In genomic region chr4:119052537-119052936, GRCm38 (mm10) we compare ENCODE assay signal across 23 mouse cellular contexts. TPM values are rescaled to one million over a fixed set of nuclear protein-coding genes. Genes with fewer than 3 reads are reported as not detected.
DNase-seq lines count a peak whose midpoint lies in the region; ATAC-seq and TF ChIP-seq lines count a peak whose summit lies in the region.
"Had no signal": no experiment of that assay in that cellular context is flagged by ENCODE, and none has a peak within 500 bp of the region (broad histone marks: within the 10 kb centered on the region; RNA-seq: fewer than 3 reads in every experiment).

No protein-coding gene starts in this region.

- ATAC-seq in heart, embryonic 13.5 days (ENCODE audit: extremely low read depth, insufficient number of reproducible peaks, low FRiP score, low TSS enrichment), result no peak
- no peak for ATAC-seq in liver, embryonic 14.5 days (ENCODE audit: insufficient read depth)
- no peak for ATAC-seq in stomach, postnatal 0 days (ENCODE audit: low FRiP score, low TSS enrichment)
- ATAC-seq: activated CD4-positive, CD25-positive, alpha-beta regulatory T cell, adult 4 months; forebrain, embryonic 16.5 days had no signal

- no peak for TF ChIP-seq CTCF in liver, embryonic 14.5 days (IDR thresholded peaks at IDR 0.05; ENCODE audit: low read depth)
- no peak for TF ChIP-seq CTCF in stomach, postnatal 0 days (IDR thresholded peaks at IDR 0.05; ENCODE audit: low read depth)

- H3K27ac ChIP-seq in heart, embryonic 13.5 days (replicated peaks), result peak overlapping the region; percentile 39; the same call in 1 of the 2 replicates
- H3K27ac ChIP-seq in liver, embryonic 14.5 days, result peak overlapping the region; percentile 100
- no peak overlapping the region for H3K27ac ChIP-seq in stomach, postnatal 0 days (replicated peaks)
- H3K27ac ChIP-seq: embryonic facial prominence, embryonic 15.5 days; forebrain, embryonic 10.5 days; hindbrain, embryonic 12.5 days; limb, embryonic 13.5 days had no signal

- no peak overlapping the region for H3K4me3 ChIP-seq in heart, embryonic 13.5 days
- H3K4me3 ChIP-seq in liver, embryonic 14.5 days (ENCODE audit: insufficient read depth in 1 of 2, low read depth in 2 of 2, low read length in 2 of 2), result no peak overlapping the region
- no peak overlapping the region for H3K4me3 ChIP-seq in stomach, postnatal 0 days (ENCODE audit: low read depth, low read length)
- H3K4me3 ChIP-seq: embryonic facial prominence, embryonic 15.5 days; forebrain, embryonic 10.5 days; hindbrain, embryonic 12.5 days; limb, embryonic 13.5 days had no signal

- H3K4me1 ChIP-seq in heart, embryonic 13.5 days, result peaks cover 52% of the 10 kb centered on the region
- H3K4me1 ChIP-seq in liver, embryonic 14.5 days (replicated peaks; ENCODE audit: control insufficient read depth in 2 of 2, insufficient read depth in 2 of 2, low read length in 1 of 2), result peaks cover 60 to 70% of the 10 kb centered on the region in 2 experiments
- 0 out of 2 replicates have a peak, but pooled peaks cover 2% of the 10 kb centered on the region for H3K4me1 ChIP-seq in stomach, postnatal 0 days (replicated peaks; ENCODE audit: control insufficient read depth, insufficient read depth)
- H3K4me1 ChIP-seq: embryonic facial prominence, embryonic 15.5 days; hindbrain, embryonic 12.5 days; limb, embryonic 13.5 days had no signal

- H3K9me3 ChIP-seq in heart, embryonic 13.5 days, result no peaks in the 10 kb centered on the region
- no peaks in the 10 kb centered on the region for H3K9me3 ChIP-seq in liver, embryonic 14.5 days (ENCODE audit: control insufficient read depth, low read length)
- H3K9me3 ChIP-seq in stomach, postnatal 0 days (ENCODE audit: control insufficient read depth, low read length), result no peaks in the 10 kb centered on the region
- H3K9me3 ChIP-seq: embryonic facial prominence, embryonic 15.5 days; forebrain, embryonic 10.5 days; G1E; hindbrain, embryonic 12.5 days; limb, embryonic 13.5 days had no signal

- H3K36me3 ChIP-seq in heart, embryonic 13.5 days, result no peaks in the 10 kb centered on the region
- H3K36me3 ChIP-seq in liver, embryonic 14.5 days (replicated peaks; ENCODE audit: control insufficient read depth, insufficient read depth, low read depth), result no peaks in the 10 kb centered on the region
- H3K36me3 ChIP-seq in splenic B cell, adult 2 months (ENCODE audit: control insufficient read depth, insufficient read depth, low read length, poor library complexity, severe bottlenecking), result no peaks in the 10 kb centered on the region
- H3K36me3 ChIP-seq in stomach, postnatal 0 days (ENCODE audit: control insufficient read depth, insufficient read depth, low read length), result no peaks in the 10 kb centered on the region
- H3K36me3 ChIP-seq: embryonic facial prominence, embryonic 15.5 days; forebrain, embryonic 10.5 days; G1E; hindbrain, embryonic 12.5 days; limb, embryonic 13.5 days had no signal

- intact Hi-C loops in heart, postnatal 36 days (cut with DNase I), result no loop called here

- H3K9ac ChIP-seq in heart, embryonic 13.5 days, result no peak overlapping the region
- H3K9ac ChIP-seq in liver, embryonic 14.5 days (replicated peaks), result peak overlapping the region; percentile 89
- H3K9ac ChIP-seq in stomach, postnatal 0 days (ENCODE audit: low read length), result no peak overlapping the region
- H3K9ac ChIP-seq: embryonic facial prominence, embryonic 15.5 days; hindbrain, embryonic 12.5 days; limb, embryonic 13.5 days; lung, embryonic 14.5 days had no signal

- no peak for TF ChIP-seq EP300 in liver, embryonic 14.5 days (IDR thresholded peaks at IDR 0.05; ENCODE audit: low read depth)
- TF ChIP-seq EP300 in stomach, postnatal 0 days (optimal IDR thresholded peaks at IDR 0.05), result no peak

- H3K4me2 ChIP-seq in heart, embryonic 13.5 days, result no peak overlapping the region
- H3K4me2 ChIP-seq in liver, embryonic 14.5 days (ENCODE audit: low read depth), result peak overlapping the region; percentile 82
- H3K4me2 ChIP-seq in stomach, postnatal 0 days (replicated peaks; ENCODE audit: low read depth), result no peak overlapping the region
- H3K4me2 ChIP-seq: embryonic facial prominence, embryonic 15.5 days; hindbrain, embryonic 12.5 days; limb, embryonic 13.5 days; lung, embryonic 14.5 days had no signal

- 63% methylated on average over 3 of the region's 3 CpGs for WGBS in heart, embryonic 13.5 days
- 20% methylated on average over 3 of the region's 3 CpGs for WGBS in liver, embryonic 14.5 days (ENCODE audit: insufficient replicate concordance)
- 66% methylated on average over 3 of the region's 3 CpGs for WGBS in stomach, postnatal 0 days

- no peaks in the 10 kb centered on the region for H3K27me3 ChIP-seq in heart, embryonic 13.5 days (replicated peaks)
- H3K27me3 ChIP-seq in liver, embryonic 14.5 days (ENCODE audit: control insufficient read depth, insufficient read depth, low read length), result no peaks in the 10 kb centered on the region
- H3K27me3 ChIP-seq in splenic B cell, adult 2 months (ENCODE audit: control insufficient read depth, insufficient read depth, low read length, poor library complexity, severe bottlenecking), result no peaks in the 10 kb centered on the region
- no peaks in the 10 kb centered on the region for H3K27me3 ChIP-seq in stomach, postnatal 0 days (ENCODE audit: control insufficient read depth, insufficient read depth, low read length)
- H3K27me3 ChIP-seq: embryonic facial prominence, embryonic 15.5 days; hindbrain, embryonic 12.5 days; limb, embryonic 13.5 days had no signal

- no peak for DNase-seq in heart, postnatal 36 days
- DNase-seq in MEL-GATA-1-ER (ENCODE audit: extremely low read depth, low read depth), result peak; percentile 53
- no peak for DNase-seq in liver, embryonic 14.5 days (ENCODE audit: low read depth in 3 of 3, low spot score in 3 of 3)
- DNase-seq in splenic B cell, adult 2 months (ENCODE audit: low read depth, low spot score), result peak; percentile 12
- DNase-seq in stomach, postnatal 0 days (ENCODE audit: low spot score), result no peak
- DNase-seq in layer of hippocampus, adult 9-11 months, result no peak
- DNase-seq: adrenal gland, postnatal 25 days; B cell, adult 2 months; cerebellum, adult 9-10 months; gastrocnemius, postnatal 25 days; heart, postnatal 10 days; kidney, adult 11 months; kidney, postnatal 4 days; lung, embryonic 14.5 days; right cerebral cortex, adult 18-20 months had no signal

RNA-seq across cellular contexts. Expression of gene Slc2a1, which starts 56.0 kb away (rescaled TPM):
- polyA plus RNA-seq in heart, embryonic 13.5 days (2015; fragmentation: Nextera tagmentation; extraction: Ambion mirVana), result 180 and 217 TPM in 2 replicates
- 10 to 100 TPM in 1 of 2 experiments, 1 to 10 TPM in 1; 9.5 to 12.7 TPM for total RNA-seq in heart, postnatal 36 days (2021)
- polyA plus RNA-seq in liver, embryonic 14.5 days (2012; rRNA removed), result 173 and 192 TPM in 2 replicates
- 259 and 296 TPM in 2 replicates for polyA plus RNA-seq in liver, embryonic 14.5 days (2014; fragmentation: Nextera tagmentation; extraction: Ambion mirVana)
- 36.9 and 39.8 TPM in 2 replicates for polyA plus RNA-seq in stomach, postnatal 0 days (2015; fragmentation: Nextera tagmentation; extraction: Ambion mirVana)

Comparison
In these comparisons a context has a peak if more than half of its experiments do, and no peak if none do; other contexts are left out.
1. DNase-seq: peak in MEL-GATA-1-ER (single experiment) and splenic B cell, adult 2 months (single experiment); none in heart, postnatal 36 days (0 of 2), liver, embryonic 14.5 days (0 of 3), stomach, postnatal 0 days (single experiment) and layer of hippocampus, adult 9-11 months (single experiment).